Mouse (Mus musculus): ENCODE results near the gene Abca2.
"Not testable (repeated sequence)": the region's sequence is repeated elsewhere in the genome, so short reads cannot be mapped to it uniquely, and the experiment has no call there.

The Abca2 gene

DNA sequence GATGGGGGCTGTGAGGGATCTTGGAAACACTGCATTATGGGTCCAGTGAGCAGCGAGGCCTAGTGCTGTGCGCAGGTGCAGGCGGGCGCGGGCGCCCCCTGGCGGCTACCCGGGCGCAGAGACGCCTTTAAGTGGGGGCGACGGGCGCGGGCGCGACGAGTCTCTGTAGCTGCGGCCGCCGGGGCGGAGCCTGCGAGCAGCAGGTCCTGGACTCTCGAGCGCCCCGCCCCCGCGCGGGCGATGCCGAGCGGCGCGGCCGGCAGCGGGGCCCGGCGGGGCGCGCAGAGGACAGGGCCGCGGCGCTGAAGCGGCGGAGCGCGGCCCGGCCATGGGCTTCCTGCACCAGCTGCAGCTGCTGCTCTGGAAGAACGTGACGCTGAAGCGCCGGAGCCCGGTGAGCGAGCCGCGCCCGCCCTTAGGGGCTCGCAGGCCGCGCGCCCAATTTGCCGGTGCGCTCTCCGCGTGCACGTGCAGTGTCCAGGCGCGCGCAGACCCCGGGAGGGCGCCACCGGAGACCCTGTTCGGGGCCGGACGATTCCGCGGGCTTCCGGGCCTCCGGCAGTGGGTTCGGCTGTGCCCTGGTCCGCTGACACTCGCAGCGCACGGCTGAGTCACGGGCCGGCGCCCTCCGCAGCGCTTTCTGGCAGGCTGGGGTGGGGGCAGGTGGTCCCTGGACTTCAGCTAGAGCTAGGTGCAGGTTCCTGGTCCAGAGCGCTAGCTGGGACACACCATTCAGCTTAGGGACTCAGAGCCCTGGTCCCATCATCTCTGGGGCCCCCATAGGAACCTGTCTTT is at the start of gene Abca2:
TSS of gene Abca2 (plus strand) at position 262 of the 795 bp plus-strand sequence.
- in situ Hi-C loops (cut with MboI, MseI), result loop anchor here (10.0 kb wide), 1 partner anchor 1044 kb away; no protein-coding TSS in a partner anchor

DNA sequence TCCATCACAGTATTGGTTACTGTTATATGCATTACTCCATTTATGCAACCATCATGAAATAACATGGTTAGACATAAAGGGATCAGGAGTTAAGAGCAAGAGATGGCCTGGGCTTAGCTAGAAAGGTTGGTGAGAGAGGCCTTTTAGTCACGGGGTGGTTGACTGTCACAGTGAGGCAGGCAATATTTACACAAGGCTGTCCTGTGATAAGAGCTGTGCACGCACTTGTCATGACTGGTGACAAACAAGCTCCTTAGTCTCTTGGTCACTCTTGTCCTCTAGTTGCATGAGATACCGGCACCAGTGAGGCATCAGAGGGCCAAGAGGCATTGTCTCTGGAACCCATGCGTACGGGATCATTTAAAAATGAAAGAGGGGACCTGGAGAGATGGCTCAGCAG is 44.0 kb upstream of the Abca2 start:
- in situ Hi-C loops (cut with MboI, MseI), result no loop called here

DNA sequence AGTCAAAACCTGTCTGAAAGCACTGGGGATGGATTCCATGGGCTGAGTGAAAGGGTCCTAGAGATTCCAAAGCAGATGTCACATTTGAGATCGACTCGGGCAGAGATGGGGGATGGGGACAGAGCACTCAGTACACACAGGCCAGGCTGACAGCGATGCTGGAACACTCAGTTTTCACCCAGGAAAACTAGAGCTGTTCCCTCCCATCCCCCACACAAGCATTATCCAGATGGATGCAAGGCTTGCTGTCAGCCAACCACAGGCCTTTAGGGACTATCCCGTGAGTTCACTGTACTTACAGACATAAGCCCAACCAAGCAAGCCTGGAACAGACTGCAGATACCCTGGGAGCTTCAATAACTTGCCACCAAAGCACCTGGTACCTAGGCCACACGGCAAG is 37.2 kb upstream of the Abca2 start:
- in situ Hi-C loops (cut with MboI, MseI), result loop anchor here (10.0 kb wide), 1 partner anchor 1394 kb away; no protein-coding TSS in a partner anchor

DNA sequence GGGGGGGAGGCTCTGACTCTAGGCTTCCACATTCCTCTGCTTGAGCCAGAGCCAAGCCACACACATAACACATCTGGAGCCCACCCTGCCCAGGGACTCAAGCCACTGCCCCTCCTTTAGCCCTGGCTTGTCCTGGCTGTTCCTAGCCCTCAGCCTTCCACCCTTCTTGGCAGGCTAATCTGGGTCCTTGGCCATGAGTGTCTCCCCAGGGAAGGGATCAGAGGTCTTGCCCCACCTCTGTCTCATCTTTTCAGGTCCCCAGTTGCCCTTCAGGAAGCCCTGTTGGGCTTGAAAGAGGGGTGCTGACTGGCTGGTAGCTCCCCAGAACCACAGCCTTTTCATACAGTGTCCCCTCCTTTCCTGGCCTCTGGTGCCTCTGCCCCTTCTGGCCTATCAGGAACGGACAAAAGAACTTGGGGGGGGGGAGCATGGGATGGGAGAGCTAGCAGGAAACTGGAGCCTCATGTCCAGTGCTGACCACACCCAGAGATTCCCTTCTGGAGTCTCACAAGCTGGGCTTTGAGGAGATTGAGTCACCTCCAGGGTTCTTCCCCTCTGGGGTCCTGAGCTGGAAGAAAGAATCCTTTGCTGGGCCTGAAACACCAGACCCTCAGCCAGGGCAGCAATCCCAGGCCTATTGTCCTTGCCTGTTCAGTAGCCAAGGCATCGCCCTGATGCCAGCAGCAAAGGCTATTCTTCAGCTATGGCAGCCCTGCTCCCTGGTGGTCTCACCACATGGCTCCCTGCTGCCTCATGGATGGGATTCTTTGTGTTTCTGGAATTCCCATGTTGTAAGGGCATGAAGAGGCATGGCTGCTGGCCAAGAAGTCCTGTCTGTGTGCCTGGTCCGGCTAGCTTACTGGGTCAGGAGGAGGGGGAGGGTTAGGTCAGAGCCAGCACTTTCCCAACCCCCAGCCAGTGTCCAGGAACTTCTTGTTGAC is 34.0 kb upstream of the Abca2 start:
- in situ Hi-C loops (cut with MboI, MseI), result loop anchor here (10.0 kb wide), 1 partner anchor 1390 kb away; no protein-coding TSS in a partner anchor

DNA sequence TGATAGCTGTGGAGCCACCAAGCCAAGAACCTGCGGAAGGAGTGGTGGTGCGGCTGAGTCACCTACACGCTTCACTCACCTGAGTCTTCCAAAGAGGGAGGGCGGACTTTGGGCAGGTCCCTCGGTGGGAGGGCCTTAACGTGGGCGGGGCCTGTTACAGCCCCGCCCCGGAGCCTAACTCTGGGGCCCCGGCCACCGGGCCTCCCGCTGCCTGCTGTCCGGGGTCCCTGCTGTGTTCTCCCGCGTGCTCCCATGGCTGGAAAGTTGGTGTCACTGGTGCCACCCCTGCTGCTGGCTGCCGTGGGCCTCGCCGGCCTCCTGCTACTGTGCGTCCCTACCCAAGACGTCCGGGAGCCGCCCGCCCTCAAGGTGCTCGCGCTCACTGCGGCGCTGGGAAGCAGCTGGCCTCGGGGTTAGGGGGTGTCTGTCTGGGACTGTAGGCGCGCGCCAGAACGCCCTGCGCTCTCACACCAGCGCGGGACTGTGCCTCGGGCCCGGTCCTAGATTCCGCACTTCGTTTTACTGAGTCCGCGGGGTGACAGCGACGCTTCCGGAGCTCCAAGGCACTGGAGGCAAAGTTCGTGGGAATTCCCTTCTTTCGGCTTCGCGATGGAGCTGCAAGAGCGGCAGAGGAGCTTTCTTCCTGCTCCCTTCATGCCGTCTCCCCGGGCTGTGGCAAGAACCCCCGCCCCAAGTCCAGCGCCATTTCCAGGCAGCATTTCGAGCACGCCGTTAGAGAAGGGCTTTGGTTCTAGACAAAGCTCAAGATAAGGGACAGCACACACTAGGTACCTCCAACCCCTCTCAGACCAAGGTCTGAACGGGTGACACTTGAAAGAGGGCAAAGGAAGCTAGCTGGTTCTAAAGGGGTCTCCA is 32.5 kb upstream of the Abca2 start, which contains the start of gene Entpd2:
TSS of gene Entpd2 (plus strand) at position 154 of the 876 bp plus-strand sequence.
- in situ Hi-C loops (cut with MboI, MseI), result loop anchor here (10.0 kb wide), 1 partner anchor 1389 kb away; no protein-coding TSS in a partner anchor

DNA sequence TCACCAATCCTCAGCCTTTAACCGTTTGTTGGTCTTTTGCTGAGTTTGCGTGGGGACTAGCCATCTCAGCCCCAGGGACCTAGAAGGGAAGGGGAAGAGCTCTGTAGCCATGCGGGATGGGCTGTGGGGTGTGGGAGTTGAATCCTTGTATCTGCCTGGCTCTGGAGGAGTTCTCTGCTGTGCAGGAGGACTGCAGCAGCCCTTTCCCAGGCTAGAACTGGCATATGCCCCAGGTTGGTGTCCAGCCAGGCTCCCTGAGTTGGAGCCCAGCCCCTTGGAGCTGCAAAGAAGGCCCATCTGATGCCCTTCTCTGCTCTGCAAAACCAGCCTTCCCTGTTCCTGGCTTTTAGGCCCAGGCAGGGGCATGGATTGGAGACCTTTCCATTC is 31.9 kb upstream of the Abca2 start:
- in situ Hi-C loops (cut with MboI, MseI), result loop anchor here (10.0 kb wide), 1 partner anchor 1388 kb away; no protein-coding TSS in a partner anchor

DNA sequence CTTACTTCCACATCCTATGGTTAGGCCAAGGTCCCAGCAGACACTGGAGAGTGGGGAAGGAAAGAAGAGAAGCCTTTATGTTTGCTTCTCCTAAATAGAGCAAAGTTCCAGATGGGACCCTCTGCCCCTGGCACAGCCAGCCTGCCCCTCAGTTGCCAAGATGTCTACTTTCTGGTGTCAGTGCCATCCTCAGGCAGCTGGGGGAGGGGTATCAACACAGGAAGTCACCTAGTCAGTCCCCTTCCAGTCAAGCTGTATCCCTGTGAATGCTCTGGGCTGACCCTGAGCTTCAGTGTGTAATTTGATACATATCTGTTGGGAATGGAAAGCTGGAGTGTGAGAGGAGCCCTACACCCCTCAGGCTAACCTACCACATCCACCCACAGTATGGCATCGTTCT is 31.5 kb upstream of the Abca2 start:
- in situ Hi-C loops (cut with MboI, MseI), result loop anchor here (10.0 kb wide), 1 partner anchor 1388 kb away; no protein-coding TSS in a partner anchor

DNA sequence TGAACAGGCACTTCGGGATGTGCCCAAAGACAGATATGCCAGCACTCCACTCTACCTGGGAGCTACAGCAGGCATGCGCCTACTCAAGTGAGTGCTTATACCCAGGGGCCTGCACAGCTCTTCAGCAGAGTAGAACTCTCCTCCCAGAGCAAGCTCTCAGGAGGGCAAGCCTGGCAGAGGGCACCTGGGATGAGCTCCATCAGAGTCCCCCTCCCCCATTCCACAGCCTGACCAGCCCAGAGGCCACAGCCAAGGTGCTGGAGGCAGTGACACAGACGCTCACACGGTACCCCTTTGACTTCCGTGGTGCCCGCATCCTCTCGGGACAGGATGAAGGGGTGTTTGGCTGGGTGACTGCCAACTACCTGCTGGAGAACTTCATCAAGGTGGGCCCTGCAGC is 30.4 kb upstream of the Abca2 start:
- in situ Hi-C loops (cut with MboI, MseI), result loop anchor here (10.0 kb wide), 1 partner anchor 1387 kb away; no protein-coding TSS in a partner anchor

DNA sequence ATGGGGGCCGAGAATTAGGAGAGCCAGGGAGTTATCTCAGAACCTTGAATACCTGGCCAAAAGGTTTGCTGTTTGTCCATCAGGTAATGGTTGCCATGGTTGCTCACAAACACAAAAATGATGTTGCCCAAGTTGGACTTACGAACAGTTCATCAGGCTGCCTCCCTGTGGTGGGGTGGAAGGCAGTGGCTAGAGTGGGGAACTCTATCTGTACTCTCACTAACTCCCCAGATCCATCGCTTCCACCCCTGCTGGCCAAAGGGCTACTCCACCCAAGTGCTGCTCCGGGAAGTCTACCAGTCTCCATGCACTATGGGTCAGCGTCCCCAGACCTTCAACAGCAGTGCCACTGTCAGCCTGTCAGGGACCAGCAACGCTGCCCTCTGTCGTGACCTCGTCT is 29.5 kb upstream of the Abca2 start, which contains the start of gene Npdc1:
TSS of gene Npdc1 (plus strand) at position 301 of the 400 bp plus-strand sequence.
- in situ Hi-C loops (cut with MboI, MseI), result loop anchor here (10.0 kb wide), 1 partner anchor 1386 kb away; no protein-coding TSS in a partner anchor

DNA sequence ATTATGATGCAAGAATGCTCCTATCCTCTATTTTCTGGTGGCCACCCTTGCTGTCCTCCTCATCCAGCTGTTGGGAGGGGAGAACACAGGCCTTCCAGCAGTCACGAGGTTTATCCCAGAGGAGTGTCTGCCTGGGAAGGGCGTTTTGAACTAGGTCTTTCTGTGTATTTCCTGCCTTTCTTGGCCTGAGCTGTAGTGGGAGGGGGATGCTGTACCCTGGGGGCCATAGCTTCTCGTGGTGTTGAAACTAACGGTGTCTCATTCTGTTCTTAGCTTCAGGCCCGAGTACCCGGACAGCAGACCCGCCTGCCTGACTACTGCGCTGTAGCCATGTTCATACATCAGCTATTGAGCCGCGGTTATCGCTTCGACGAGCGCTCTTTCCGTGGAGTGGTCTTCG is 28.2 kb upstream of the Abca2 start:
- in situ Hi-C loops (cut with MboI, MseI), result loop anchor here (10.0 kb wide), 1 partner anchor 855 kb away; no protein-coding TSS in a partner anchor

DNA sequence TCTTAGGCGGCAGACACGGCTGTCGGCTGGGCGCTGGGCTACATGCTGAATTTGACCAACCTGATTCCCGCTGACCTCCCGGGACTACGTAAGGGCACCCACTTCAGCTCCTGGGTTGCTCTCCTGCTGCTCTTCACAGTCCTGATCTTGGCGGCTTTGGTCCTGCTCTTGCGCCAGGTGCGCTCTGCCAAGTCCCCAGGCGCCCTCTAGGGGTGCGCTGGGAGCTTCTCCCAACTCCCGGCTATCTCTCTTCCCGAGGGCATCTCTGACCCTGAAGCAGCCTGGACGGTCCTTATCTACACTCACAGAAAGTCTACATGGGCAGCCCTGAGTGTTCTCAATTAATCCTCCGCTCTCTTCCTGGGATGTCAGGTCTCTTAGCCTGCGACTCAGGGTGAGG is 27.7 kb upstream of the Abca2 start:
- in situ Hi-C loops (cut with MboI, MseI), result loop anchor here (10.0 kb wide), 1 partner anchor 854 kb away; no protein-coding TSS in a partner anchor

DNA sequence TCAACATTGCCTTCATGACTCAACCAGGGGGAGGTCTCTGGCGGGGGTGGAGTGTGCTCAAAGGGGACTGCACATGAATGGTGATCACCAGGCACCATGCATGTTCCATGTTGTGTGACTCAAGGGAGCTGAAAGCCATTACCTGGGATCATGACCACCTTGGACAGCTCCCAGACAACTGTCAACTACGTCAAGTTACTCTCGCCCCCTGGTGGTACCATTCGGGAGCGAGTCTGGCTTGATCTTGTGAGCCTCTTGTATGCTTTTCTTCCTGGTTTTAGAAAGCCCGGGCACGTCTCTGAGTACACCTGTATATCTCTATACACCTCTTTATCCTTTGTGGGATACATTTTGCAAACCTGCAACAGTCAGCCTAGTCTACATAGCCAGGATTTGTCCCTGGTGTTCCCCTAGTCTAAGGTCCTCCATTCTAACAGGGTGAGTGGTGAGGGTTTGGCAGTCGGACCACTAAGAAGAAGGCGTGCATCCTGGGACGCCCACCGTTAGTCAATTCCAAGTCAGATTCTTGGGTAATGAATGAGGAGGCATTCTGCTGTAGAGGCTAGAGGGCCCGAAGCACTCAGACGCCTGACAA is 26.0 kb upstream of the Abca2 start:
- in situ Hi-C loops (cut with MboI, MseI), result loop anchor here (10.0 kb wide), 1 partner anchor 852 kb away; no protein-coding TSS in a partner anchor

DNA sequence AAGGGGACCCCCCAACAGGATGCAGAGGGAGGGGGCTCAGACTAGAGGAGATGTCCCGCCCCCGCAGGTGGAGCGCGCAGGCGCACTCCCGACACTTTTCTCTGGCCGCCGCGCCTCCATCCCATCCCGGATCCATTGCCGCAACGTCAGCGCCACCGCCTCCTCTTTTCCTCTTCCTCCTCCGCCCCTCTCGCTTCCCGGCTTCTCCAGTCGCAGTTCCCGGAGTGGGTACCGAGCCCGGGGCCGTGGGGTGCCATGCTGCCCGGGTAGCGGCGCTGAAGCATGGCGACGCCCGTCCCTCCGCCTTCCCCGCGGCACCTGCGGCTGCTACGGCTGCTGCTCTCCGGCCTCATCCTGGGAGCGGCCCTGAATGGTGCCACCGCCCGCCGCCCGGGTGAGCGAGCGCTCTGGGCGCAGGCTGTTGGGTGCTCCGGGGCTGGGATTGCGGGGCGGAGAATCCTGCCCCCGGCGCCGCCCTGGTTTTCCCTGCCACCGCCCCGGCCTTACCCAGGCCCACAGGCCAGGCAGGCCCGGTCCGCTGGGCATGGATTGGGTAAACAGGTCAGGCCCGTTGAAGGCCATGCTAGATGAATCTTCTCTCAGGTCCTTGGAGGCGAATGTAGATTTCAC is 25.4 kb upstream of the Abca2 start:
- in situ Hi-C loops (cut with MboI, MseI), result loop anchor here (10.0 kb wide), 1 partner anchor 852 kb away; no protein-coding TSS in a partner anchor

DNA sequence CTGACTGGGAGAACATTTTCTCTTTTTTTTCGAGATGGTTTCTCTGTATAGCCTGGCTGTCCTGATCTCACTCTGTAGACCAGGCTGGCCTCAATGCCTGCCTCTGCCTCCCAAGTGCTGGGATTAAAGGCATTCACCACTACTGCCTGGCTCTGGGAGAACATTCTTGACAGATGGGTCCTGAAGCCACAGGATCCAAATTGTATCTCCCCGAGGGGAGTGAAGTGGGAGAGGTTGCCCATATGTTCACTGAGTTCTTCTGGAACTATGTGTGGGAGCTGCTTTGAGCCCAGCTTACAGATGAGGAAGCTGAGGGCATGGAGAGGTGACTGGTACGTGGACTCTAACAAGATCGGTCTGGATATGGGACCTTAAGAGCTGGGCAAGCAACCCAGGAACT is 24.5 kb upstream of the Abca2 start:
- in situ Hi-C loops (cut with MboI, MseI), result loop anchor here (10.0 kb wide), 1 partner anchor 851 kb away; no protein-coding TSS in a partner anchor

DNA sequence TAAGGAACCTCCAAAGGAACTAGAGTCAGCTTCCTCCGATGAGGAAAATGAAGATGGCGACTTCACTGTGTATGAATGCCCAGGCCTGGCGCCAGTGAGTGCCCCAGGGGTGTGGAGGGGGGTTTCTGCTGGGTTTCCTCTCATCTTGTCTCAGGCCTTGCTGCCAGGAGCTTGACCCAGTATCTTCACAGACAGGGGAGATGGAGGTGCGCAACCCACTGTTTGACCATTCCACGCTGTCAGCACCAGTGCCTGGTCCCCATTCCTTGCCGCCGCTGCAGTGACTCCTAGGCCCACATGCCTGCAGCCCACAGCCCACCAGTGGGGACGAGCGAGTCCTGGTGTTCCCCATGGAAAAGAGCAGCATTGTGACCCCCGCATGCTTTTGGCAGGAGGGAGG is 19.6 kb upstream of the Abca2 start:
- in situ Hi-C loops (cut with MboI, MseI), result loop anchor here (10.0 kb wide), 1 partner anchor 846 kb away; no protein-coding TSS in a partner anchor

DNA sequence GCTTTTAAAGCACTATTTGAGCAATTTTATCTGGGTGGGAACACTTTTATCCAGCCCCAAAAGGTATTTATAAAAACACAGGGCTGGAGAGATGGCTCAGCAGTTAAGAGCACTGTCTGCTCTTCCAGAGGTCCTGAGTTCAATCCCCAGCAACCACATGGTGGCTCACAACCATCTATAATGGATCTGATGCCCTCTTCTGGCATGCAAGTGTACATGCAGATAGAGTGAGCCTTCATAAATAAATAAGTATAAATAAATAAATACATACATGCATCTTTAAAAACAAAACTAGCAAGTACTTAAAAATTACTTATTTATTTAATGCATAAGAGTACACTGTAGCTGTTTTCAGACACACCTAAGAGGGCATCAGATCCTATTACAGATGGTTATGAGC is 15.1 kb upstream of the Abca2 start:
- in situ Hi-C loops (cut with MboI, MseI), result not testable (repeated sequence)

DNA sequence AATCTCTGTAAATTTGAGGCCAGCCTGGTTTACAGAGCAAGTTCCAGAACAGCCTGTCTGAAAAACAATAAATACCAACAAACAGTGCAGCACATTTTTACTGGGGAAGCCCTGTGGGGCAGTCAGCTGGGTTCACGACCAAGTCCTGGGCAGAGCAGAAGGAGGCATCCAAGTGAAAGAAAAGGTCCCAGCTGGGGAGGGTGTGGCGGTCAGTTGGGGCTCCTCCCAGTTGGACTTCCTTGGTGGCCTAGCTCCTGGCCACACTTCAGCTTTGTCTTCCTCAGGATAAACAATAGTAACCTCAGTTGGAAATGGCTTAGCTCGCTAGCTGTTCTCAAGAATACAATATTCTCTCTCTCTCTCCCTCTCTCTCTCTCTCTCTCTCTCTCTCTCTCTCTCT is 11.1 kb upstream of the Abca2 start:
- in situ Hi-C loops (cut with MboI, MseI), result no loop called here

DNA sequence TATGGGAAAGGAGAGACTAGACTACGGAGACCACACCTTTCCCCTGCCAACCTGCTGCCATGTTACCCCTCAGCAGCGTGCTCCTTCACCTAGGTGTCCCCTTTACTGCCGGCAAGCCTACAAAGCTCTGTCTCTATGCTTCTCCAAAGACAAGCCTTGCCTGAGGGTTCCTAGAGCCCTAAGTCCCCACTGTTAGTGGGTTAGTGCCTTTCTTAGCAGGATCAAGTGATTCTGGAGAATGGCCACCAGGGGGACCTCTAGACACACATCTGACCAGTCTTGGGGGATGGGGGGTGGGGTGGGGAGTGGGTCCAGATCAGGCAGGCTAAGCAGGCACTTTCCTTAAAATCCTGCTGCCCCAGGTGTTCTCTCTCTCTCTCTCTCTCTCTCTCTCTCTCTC is 6.6 kb upstream of the Abca2 start:
- in situ Hi-C loops (cut with MboI, MseI), result loop anchor here (10.0 kb wide), 1 partner anchor 1037 kb away; no protein-coding TSS in a partner anchor
